Comparison of ENCODE assay signal across 9 mouse cellular contexts in the genomic region with DNA sequence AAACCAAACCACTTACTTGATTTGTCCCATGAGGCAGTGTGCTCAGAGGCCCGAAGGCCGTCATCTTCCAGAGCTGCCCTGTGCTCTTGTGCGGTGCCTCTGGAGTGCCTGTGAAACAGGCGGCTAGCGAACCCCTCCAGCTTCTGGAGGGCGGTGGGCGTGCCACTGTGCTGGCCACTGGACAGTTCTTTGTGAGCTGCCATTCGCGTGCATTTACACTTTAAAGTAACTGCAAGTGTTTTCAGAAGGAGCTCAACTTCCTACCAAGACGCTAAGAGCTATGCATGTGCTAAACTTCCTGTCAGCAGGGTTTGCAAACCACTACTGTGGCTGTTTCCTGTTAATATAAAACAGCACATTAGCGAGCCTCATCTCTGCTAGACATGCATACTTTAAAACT. TPM values are rescaled to one million over a fixed set of nuclear protein-coding genes. Genes with fewer than 3 reads are reported as not detected.
A peak's percentile ranks its signal among the peaks of the same experiment; 100 is the strongest.
DNase-seq lines count a peak whose midpoint lies in the region; ATAC-seq and TF ChIP-seq lines count a peak whose summit lies in the region.
"Had no signal": no experiment of that assay in that cellular context is flagged by ENCODE, and none has a peak within 500 bp of the region (broad histone marks: within the 10 kb centered on the region; RNA-seq: fewer than 3 reads in every experiment).

No protein-coding gene starts in this region.

- H3K36me3 ChIP-seq in liver, adult 2 months (ENCODE audit: control insufficient read depth, insufficient read depth, low read length) = no peaks in the 10 kb centered on the region
- H3K36me3 ChIP-seq in hindbrain, embryonic 13.5 days = no peaks in the 10 kb centered on the region
- H3K36me3 ChIP-seq in liver, embryonic 11.5 days (ENCODE audit: control insufficient read depth, insufficient read depth, low read length) = no peaks in the 10 kb centered on the region

- peak overlapping the region; percentile 55 for H3K27ac ChIP-seq in liver, adult 2 months (replicated peaks; ENCODE audit: insufficient read depth, low read depth, low read length)
- 0 out of 2 replicates have a peak overlapping the region, but pooled peaks have one; percentile 44 for H3K27ac ChIP-seq in hindbrain, embryonic 13.5 days
- peak overlapping the region; percentile 34; the same call in 1 of the 2 replicates for H3K27ac ChIP-seq in liver, embryonic 11.5 days (ENCODE audit: low read depth, low read length)

- peak overlapping the region; percentile 44 for H3K9ac ChIP-seq in liver, adult 2 months (ENCODE audit: low read depth, low read length)
- H3K9ac ChIP-seq in hindbrain, embryonic 13.5 days = 0 out of 2 replicates have a peak overlapping the region, but pooled peaks have one; percentile 43
- no peak overlapping the region for H3K9ac ChIP-seq in liver, embryonic 11.5 days (ENCODE audit: low read depth, low read length)

- 0 out of 2 replicates have a peak, but pooled peaks have one; percentile 36 for ATAC-seq in erythroid progenitor cell, adult 5-6 weeks (replicated peaks; ENCODE audit: low FRiP score, poor library complexity, severe bottlenecking)
- ATAC-seq in hindbrain, embryonic 13.5 days (ENCODE audit: low FRiP score) = no peak
- no peak for ATAC-seq in liver, embryonic 11.5 days (replicated peaks; ENCODE audit: low FRiP score)
- ATAC-seq in monocyte, adult 5-6 weeks (replicated peaks; ENCODE audit: insufficient number of reproducible peaks, low FRiP score, low TSS enrichment, poor library complexity, severe bottlenecking) = peak; percentile 65

- DNase-seq in liver, adult 2 months (ENCODE audit: extremely low read depth, low read depth, low spot score) = no peak
- DNase-seq in liver = no peak
- no peak for DNase-seq in liver, embryonic 11.5 days (ENCODE audit: low spot score)
- no peak for DNase-seq in frontal cortex, postnatal 10 days (ENCODE audit: low spot score in 2 of 2)
- DNase-seq in left cerebral cortex, postnatal 14 days (ENCODE audit: low spot score in 2 of 2) = no peak

- 60% methylated on average over 11 of the region's 11 CpGs for WGBS in liver, adult 2 months
- WGBS in hindbrain, embryonic 13.5 days = 17% methylated on average over 11 of the region's 11 CpGs
- WGBS in liver, embryonic 11.5 days = 23% methylated on average over 11 of the region's 11 CpGs

- H3K4me1 ChIP-seq in liver, adult 2 months (ENCODE audit: control insufficient read depth, insufficient read depth, low read length) = peaks cover 11% of the 10 kb centered on the region
- peaks cover 11% of the 10 kb centered on the region for H3K4me1 ChIP-seq in hindbrain, embryonic 13.5 days (replicated peaks)
- peaks cover 5% of the 10 kb centered on the region; the same call in 1 of the 2 replicates for H3K4me1 ChIP-seq in liver, embryonic 11.5 days (replicated peaks; ENCODE audit: control insufficient read depth, insufficient read depth, low read length)

- intact Hi-C loops in left cerebral cortex, postnatal 14 days (cut with DNase I) = loop anchor here (5.0 kb wide), 2 partner anchors 259 to 454 kb away; partner anchors contain the start of gene Rpf1

- H3K27me3 ChIP-seq in liver, adult 2 months (ENCODE audit: control insufficient read depth, insufficient read depth, low read length) = no peaks in the 10 kb centered on the region
- no peaks in the 10 kb centered on the region for H3K27me3 ChIP-seq in hindbrain, embryonic 13.5 days
- no peaks in the 10 kb centered on the region for H3K27me3 ChIP-seq in liver, embryonic 11.5 days (replicated peaks; ENCODE audit: control insufficient read depth, insufficient read depth, low read length)

- H3K9me3 ChIP-seq in hindbrain, embryonic 13.5 days = no peaks in the 10 kb centered on the region
- H3K9me3 ChIP-seq in liver, embryonic 11.5 days (ENCODE audit: control insufficient read depth, low read length) = no peaks in the 10 kb centered on the region

- no peak for TF ChIP-seq POLR2A in liver, adult 2 months (IDR thresholded peaks at IDR 0.05; ENCODE audit: extremely low read depth, insufficient read depth, low read length)

- H3K4me3 ChIP-seq in liver, adult 2 months (ENCODE audit: insufficient read depth, low read depth, low read length) = peak overlapping the region; percentile 45; the same call in 1 of the 2 replicates
- H3K4me3 ChIP-seq in hindbrain, embryonic 13.5 days = no peak overlapping the region
- H3K4me3 ChIP-seq in liver, embryonic 11.5 days (ENCODE audit: low read depth, low read length) = peak overlapping the region; percentile 22; the same call in 1 of the 2 replicates
- H3K4me3 ChIP-seq: myocyte had no signal

- peak overlapping the region; percentile 27; the same call in 1 of the 2 replicates for H3K4me2 ChIP-seq in hindbrain, embryonic 13.5 days
- peak overlapping the region; percentile 32 for H3K4me2 ChIP-seq in liver, embryonic 11.5 days

- no peak for TF ChIP-seq CTCF in liver, adult 2 months (IDR thresholded peaks at IDR 0.05; ENCODE audit: low read depth, low read length)

- peaks cover 2% of the 10 kb centered on the region; the same call in 1 of the 2 replicates for H3K79me2 ChIP-seq in liver, adult 2 months (ENCODE audit: control insufficient read depth, insufficient read depth, low read length)

RNA-seq across cellular contexts. Expression of gene Prkacb, which starts 31.7 kb away (rescaled TPM):
- total RNA-seq in liver, adult 2 months (2014; rRNA removed) = 32.8 and 35.1 TPM in 2 replicates
- 11.4 and 13.1 TPM in 2 replicates for polyA plus RNA-seq in liver, adult 2 months (2012; rRNA removed)
- 12.6 and 15.9 TPM in 2 replicates for total RNA-seq in erythroid progenitor cell, adult 5-6 weeks (2015; ENCODE audit: low replicate concordance)
- total RNA-seq in erythroid progenitor cell, adult 5-6 weeks (2017; ENCODE audit: low replicate concordance) = 13.5 and 18.2 TPM in 2 replicates
- polyA plus RNA-seq in hindbrain, embryonic 13.5 days (2015; fragmentation: Nextera tagmentation; extraction: Ambion mirVana) = 133 and 140 TPM in 2 replicates
- 38.6 and 40.2 TPM in 2 replicates for polyA plus RNA-seq in liver, embryonic 11.5 days (2014; fragmentation: Nextera tagmentation; extraction: Ambion mirVana)
- 91.4 to 161 TPM (median 99.1 TPM) in 3 replicates for total RNA-seq in monocyte, adult 5-6 weeks (2017)
- total RNA-seq in left cerebral cortex, postnatal 14 days (2021) = 100 to 1,000 TPM; 515 to 525 TPM

Comparison
In these comparisons a context has a peak if more than half of its experiments do, and no peak if none do; other contexts are left out.
1. ATAC-seq: peak in erythroid progenitor cell, adult 5-6 weeks (single experiment) and monocyte, adult 5-6 weeks (single experiment); none in hindbrain, embryonic 13.5 days (single experiment) and liver, embryonic 11.5 days (single experiment).
2. Peak in every context shown above with its lines, with median percentiles within 50 percentile points of each other: H3K27ac ChIP-seq.